Mouse (Mus musculus): ENCODE measurements around the gene Gar1. TPM values are rescaled to one million over a fixed set of nuclear protein-coding genes. Genes with fewer than 3 reads are reported as not detected.

Gene Gar1
- polyA plus RNA-seq, 1 experiment from 2014 or later = 56.0 TPM

- no peak overlapping the region for H3K27ac ChIP-seq (ENCODE audit: low read length)
- H3K4me2 ChIP-seq (ENCODE audit: low read depth, low read length) = no peak overlapping the region
- ATAC-seq = 0 out of 2 replicates have a peak, but pooled peaks have one; percentile 58
- H3K4me3 ChIP-seq (ENCODE audit: low read length) = no peak overlapping the region
- H3K4me1 ChIP-seq (ENCODE audit: control insufficient read depth, insufficient read depth, low read length) = no peaks in the 10 kb centered on the region
- H3K36me3 ChIP-seq (ENCODE audit: control insufficient read depth, insufficient read depth, low read length) = peaks cover 12% of the 10 kb centered on the region
- WGBS = 56% methylated on average over 5 of the region's 5 CpGs
- no peaks in the 10 kb centered on the region for H3K9me3 ChIP-seq (ENCODE audit: control insufficient read depth, low read length)
- no peak overlapping the region for H3K9ac ChIP-seq (ENCODE audit: low read depth, low read length)
- H3K27me3 ChIP-seq (replicated peaks; ENCODE audit: control insufficient read depth, insufficient read depth, low read length) = no peaks in the 10 kb centered on the region
Observed at GRCm38 (mm10) chr3:129823293-129823692, 7.9 kb downstream of the Gar1 start.

- Histone ChIP-seq H3K27me3 (replicated peaks; ENCODE audit: control insufficient read depth, insufficient read depth, low read length) (no peaks in the 10 kb centered on the region), H3K27ac (ENCODE audit: low read length) (no peak within 1 kb of the TSS), H3K9ac (ENCODE audit: low read depth, low read length) (no peak within 1 kb of the TSS), H3K9me3 (ENCODE audit: control insufficient read depth, low read length) (no peaks in the 10 kb centered on the region), H3K36me3 (ENCODE audit: control insufficient read depth, insufficient read depth, low read length) (peaks cover 10% of the 10 kb centered on the region), H3K4me1 (ENCODE audit: control insufficient read depth, insufficient read depth, low read length) (no peaks in the 10 kb centered on the region), H3K4me3 (ENCODE audit: low read length) (no peak within 1 kb of the TSS), H3K4me2 (ENCODE audit: low read depth, low read length) (no peak within 1 kb of the TSS)
- WGBS = 91% methylated on average over 11 of the region's 11 CpGs
- ATAC-seq = no peak
Observed at GRCm38 (mm10) chr3:129822206-129822775, 8.9 kb downstream of the Gar1 start, which contains the start of gene Rrh. TSS of gene Rrh (minus strand) at chr3:129822587.

DNA sequence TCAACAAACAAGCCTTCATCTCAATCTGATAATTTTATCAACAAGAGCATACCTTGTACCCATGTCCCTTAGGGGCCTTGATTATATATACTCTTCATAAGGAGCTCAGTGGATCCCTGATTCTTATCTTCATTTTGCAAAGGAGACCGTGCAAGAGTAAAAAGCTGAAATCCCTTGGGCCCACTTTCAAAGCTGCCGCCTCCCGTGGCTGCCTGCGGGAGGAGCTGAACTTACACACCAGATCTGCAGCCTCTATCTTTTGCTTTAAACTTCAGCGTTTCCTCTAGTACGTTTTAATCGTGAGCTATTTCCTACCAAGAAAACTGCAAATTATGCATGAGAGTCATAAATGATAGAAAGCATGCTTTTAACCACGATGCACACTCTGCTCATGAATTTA lies 9.5 kb downstream of the Gar1 start:
- no peak overlapping the region for H3K4me3 ChIP-seq (ENCODE audit: low read length)
- 78% methylated on average over 8 of the region's 8 CpGs for WGBS
- H3K27ac ChIP-seq (ENCODE audit: low read length) = no peak overlapping the region
- no peaks in the 10 kb centered on the region for H3K27me3 ChIP-seq (replicated peaks; ENCODE audit: control insufficient read depth, insufficient read depth, low read length)
- H3K4me1 ChIP-seq (ENCODE audit: control insufficient read depth, insufficient read depth, low read length) = no peaks in the 10 kb centered on the region
- H3K9ac ChIP-seq (ENCODE audit: low read depth, low read length) = no peak overlapping the region
- no peak overlapping the region for H3K4me2 ChIP-seq (ENCODE audit: low read depth, low read length)
- peaks cover 10% of the 10 kb centered on the region for H3K36me3 ChIP-seq (ENCODE audit: control insufficient read depth, insufficient read depth, low read length)
- ATAC-seq = no peak
- no peaks in the 10 kb centered on the region for H3K9me3 ChIP-seq (ENCODE audit: control insufficient read depth, low read length)

DNA sequence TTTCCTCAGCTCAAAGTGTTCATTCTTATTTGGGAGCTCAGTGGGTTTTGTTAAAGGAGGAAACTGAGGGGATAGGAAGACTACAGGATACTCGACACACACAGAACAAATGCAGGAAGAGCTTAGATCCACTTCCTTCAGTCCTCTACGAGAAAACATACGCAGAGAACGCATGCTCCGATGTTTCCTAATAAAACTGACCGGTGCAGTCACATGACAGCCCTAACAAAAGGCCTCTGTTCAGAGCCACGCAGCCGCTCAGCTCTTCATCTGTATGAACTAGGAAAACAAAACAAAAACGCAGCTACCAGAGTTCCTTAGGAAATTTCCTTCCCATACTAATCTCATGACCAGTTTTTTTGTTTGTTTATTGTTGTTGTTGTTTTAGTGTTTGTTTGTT lies 10.3 kb downstream of the Gar1 start:
- no peak overlapping the region for H3K4me3 ChIP-seq (ENCODE audit: low read length)
- no peaks in the 10 kb centered on the region for H3K9me3 ChIP-seq (ENCODE audit: control insufficient read depth, low read length)
- H3K9ac ChIP-seq (ENCODE audit: low read depth, low read length) = no peak overlapping the region
- ATAC-seq = no peak
- no peaks in the 10 kb centered on the region for H3K4me1 ChIP-seq (ENCODE audit: control insufficient read depth, insufficient read depth, low read length)
- 65% methylated on average over 9 of the region's 9 CpGs for WGBS
- H3K27ac ChIP-seq (ENCODE audit: low read length) = no peak overlapping the region
- peaks cover 6% of the 10 kb centered on the region for H3K36me3 ChIP-seq (ENCODE audit: control insufficient read depth, insufficient read depth, low read length)
- no peaks in the 10 kb centered on the region for H3K27me3 ChIP-seq (replicated peaks; ENCODE audit: control insufficient read depth, insufficient read depth, low read length)
- no peak overlapping the region for H3K4me2 ChIP-seq (ENCODE audit: low read depth, low read length)

- H3K36me3 ChIP-seq (ENCODE audit: control insufficient read depth, insufficient read depth, low read length) = no peaks in the 10 kb centered on the region
- no peak for ATAC-seq
- H3K27ac ChIP-seq (ENCODE audit: low read length) = no peak within 1 kb of the TSS
- H3K4me2 ChIP-seq (ENCODE audit: low read depth, low read length) = peak within 1 kb of the TSS; percentile 40
- no peak within 1 kb of the TSS for H3K9ac ChIP-seq (ENCODE audit: low read depth, low read length)
- 72% methylated on average over 10 of the region's 10 CpGs for WGBS
- H3K9me3 ChIP-seq (ENCODE audit: control insufficient read depth, low read length) = no peaks in the 10 kb centered on the region
- no peaks in the 10 kb centered on the region for H3K4me1 ChIP-seq (ENCODE audit: control insufficient read depth, insufficient read depth, low read length)
- no peaks in the 10 kb centered on the region for H3K27me3 ChIP-seq (replicated peaks; ENCODE audit: control insufficient read depth, insufficient read depth, low read length)
- peak within 1 kb of the TSS; percentile 31 for H3K4me3 ChIP-seq (ENCODE audit: low read length)
Observed at GRCm38 (mm10) chr3:129803765-129804164, 27.4 kb downstream of the Gar1 start, which contains the start of gene Lrit3. TSS of gene Lrit3 (minus strand) at chr3:129804030.

DNA sequence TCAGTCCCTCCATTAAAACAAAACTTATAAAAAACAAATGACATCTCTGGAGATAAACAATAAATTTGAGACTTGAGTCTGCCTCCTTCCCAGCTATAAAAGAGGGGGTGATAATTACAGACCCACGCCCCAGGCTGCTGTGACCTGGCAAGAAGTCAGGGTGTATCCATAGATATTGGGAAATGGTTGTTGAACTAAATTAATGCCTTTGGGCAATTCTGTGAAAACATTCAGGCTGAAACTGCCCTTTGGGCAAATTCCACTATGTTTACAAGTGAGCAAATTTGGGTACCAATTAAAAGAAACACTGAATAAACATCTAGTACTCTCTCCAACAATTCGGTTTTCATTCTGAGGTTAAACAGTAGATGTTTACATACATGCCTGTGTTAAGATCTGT lies 32.2 kb downstream of the Gar1 start:
- ATAC-seq = no peak
- Histone ChIP-seq H3K36me3 (ENCODE audit: control insufficient read depth, insufficient read depth, low read length) (no peaks in the 10 kb centered on the region), H3K27ac (ENCODE audit: low read length) (no peak overlapping the region), H3K4me2 (ENCODE audit: low read depth, low read length) (no peak overlapping the region), H3K9me3 (ENCODE audit: control insufficient read depth, low read length) (no peaks in the 10 kb centered on the region), H3K4me1 (ENCODE audit: control insufficient read depth, insufficient read depth, low read length) (no peaks in the 10 kb centered on the region), H3K4me3 (ENCODE audit: low read length) (no peak overlapping the region), H3K9ac (ENCODE audit: low read depth, low read length) (no peak overlapping the region), H3K27me3 (replicated peaks; ENCODE audit: control insufficient read depth, insufficient read depth, low read length) (no peaks in the 10 kb centered on the region)
- whole genome bisulfite sequencing = 74% methylated on average over 2 of the region's 2 CpGs

- 84% methylated on average over 11 of the region's 11 CpGs for WGBS
- no peaks in the 10 kb centered on the region for H3K36me3 ChIP-seq (ENCODE audit: control insufficient read depth, insufficient read depth, low read length)
Observed at GRCm38 (mm10) chr3:129798551-129798950, 32.6 kb downstream of the Gar1 start.

DNA sequence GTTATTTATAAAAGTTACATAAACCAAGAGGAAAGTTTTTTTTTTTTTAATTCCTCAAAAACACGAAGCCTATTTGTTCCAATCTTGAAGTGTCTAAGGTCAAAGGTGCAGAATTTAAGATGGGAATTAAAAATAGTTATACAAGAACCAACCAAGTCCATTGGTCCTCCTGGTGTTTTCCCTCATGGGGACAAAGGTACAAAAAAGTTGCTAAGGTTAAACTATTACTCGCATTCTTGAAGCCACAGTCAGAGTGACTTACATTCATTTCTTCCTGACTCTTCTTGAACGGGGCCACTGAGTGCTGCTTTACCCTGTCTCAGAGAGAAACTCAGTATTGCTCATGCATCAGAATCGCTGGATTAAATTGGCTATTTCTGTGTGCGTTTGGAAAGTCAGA lies 33.9 kb downstream of the Gar1 start:
- Histone ChIP-seq H3K27me3 (replicated peaks; ENCODE audit: control insufficient read depth, insufficient read depth, low read length) (no peaks in the 10 kb centered on the region), H3K27ac (ENCODE audit: low read length) (no peak overlapping the region), H3K9me3 (ENCODE audit: control insufficient read depth, low read length) (no peaks in the 10 kb centered on the region), H3K4me3 (ENCODE audit: low read length) (no peak overlapping the region), H3K4me1 (ENCODE audit: control insufficient read depth, insufficient read depth, low read length) (no peaks in the 10 kb centered on the region), H3K36me3 (ENCODE audit: control insufficient read depth, insufficient read depth, low read length) (no peaks in the 10 kb centered on the region), H3K4me2 (ENCODE audit: low read depth, low read length) (no peak overlapping the region), H3K9ac (ENCODE audit: low read depth, low read length) (no peak overlapping the region)
- 78% methylated on average over 5 of the region's 5 CpGs for WGBS
- ATAC-seq = no peak

More at GRCm38 (mm10) chr3:129798551-129798950, 32.6 kb downstream of the Gar1 start:
- Histone ChIP-seq H3K9me3 (ENCODE audit: control insufficient read depth, low read length) (no peaks in the 10 kb centered on the region), H3K27me3 (replicated peaks; ENCODE audit: control insufficient read depth, insufficient read depth, low read length) (no peaks in the 10 kb centered on the region), H3K4me3 (ENCODE audit: low read length) (no peak overlapping the region), H3K4me2 (ENCODE audit: low read depth, low read length) (no peak overlapping the region), H3K27ac (ENCODE audit: low read length) (no peak overlapping the region), H3K4me1 (ENCODE audit: control insufficient read depth, insufficient read depth, low read length) (no peaks in the 10 kb centered on the region), H3K9ac (ENCODE audit: low read depth, low read length) (no peak overlapping the region)
- ATAC-seq = no peak

DNA sequence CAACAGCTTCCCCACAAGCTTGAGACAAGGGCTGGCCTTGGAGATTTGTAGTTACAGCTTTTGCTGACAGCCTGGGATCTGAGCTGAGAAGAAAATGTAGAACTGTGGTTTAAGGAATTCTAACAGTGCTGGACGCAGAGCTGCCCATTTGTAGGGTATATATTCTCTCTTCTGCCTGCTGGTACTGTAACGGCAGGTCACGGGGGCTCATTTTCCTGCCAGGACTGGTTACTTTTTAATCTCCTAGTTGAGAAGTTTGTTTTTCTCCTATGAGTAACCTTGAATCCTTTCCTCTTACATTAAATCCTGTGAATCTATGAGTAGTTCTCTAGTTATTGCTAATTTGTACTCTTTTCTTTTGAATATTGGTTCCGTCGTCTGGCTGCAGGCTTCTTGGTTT lies 37.4 kb downstream of the Gar1 start:
- Histone ChIP-seq H3K4me2 (ENCODE audit: low read depth, low read length) (no peak overlapping the region), H3K36me3 (ENCODE audit: control insufficient read depth, insufficient read depth, low read length) (no peaks in the 10 kb centered on the region), H3K4me3 (ENCODE audit: low read length) (no peak overlapping the region), H3K27ac (ENCODE audit: low read length) (no peak overlapping the region), H3K4me1 (ENCODE audit: control insufficient read depth, insufficient read depth, low read length) (no peaks in the 10 kb centered on the region), H3K9ac (ENCODE audit: low read depth, low read length) (no peak overlapping the region), H3K27me3 (replicated peaks; ENCODE audit: control insufficient read depth, insufficient read depth, low read length) (no peaks in the 10 kb centered on the region), H3K9me3 (ENCODE audit: control insufficient read depth, low read length) (no peaks in the 10 kb centered on the region)
- 85% methylated on average over 5 of the region's 5 CpGs for WGBS
- ATAC-seq = no peak

GRCm38 (mm10) chr3:129782746-129783145 lies 48.5 kb downstream of the Gar1 start:
- Histone ChIP-seq H3K36me3 (ENCODE audit: control insufficient read depth, insufficient read depth, low read length) (no peaks in the 10 kb centered on the region), H3K9ac (ENCODE audit: low read depth, low read length) (no peak overlapping the region), H3K9me3 (ENCODE audit: control insufficient read depth, low read length) (no peaks in the 10 kb centered on the region), H3K4me1 (ENCODE audit: control insufficient read depth, insufficient read depth, low read length) (no peaks in the 10 kb centered on the region), H3K27ac (ENCODE audit: low read length) (no peak overlapping the region), H3K4me3 (ENCODE audit: low read length) (no peak overlapping the region), H3K4me2 (ENCODE audit: low read depth, low read length) (no peak overlapping the region), H3K27me3 (replicated peaks; ENCODE audit: control insufficient read depth, insufficient read depth, low read length) (no peaks in the 10 kb centered on the region)
- 92% methylated on average over 3 of the region's 3 CpGs for WGBS
- ATAC-seq = no peak
